Mouse (Mus musculus) kidney, embryonic 16.5 days (tissue): Measurements from ENCODE around the gene Wdr91. TPM values are rescaled to one million over a fixed set of nuclear protein-coding genes. Genes with fewer than 3 reads are reported as not detected.

ENCODE experiments used
- ATAC-seq: fragments of 200-750 bp; cut with Nextera tagmentation; 2 replicates; pipeline ENCODE4 v1.8.0; 2017; ENCODE audit warnings: moderate TSS enrichment; ENCODE audit not compliant: low FRiP score, low TSS enrichment
- H3K27ac ChIP-seq: fragments of 300-500 bp; sonication (generic); 2 replicates; pipeline ENCODE4 v1.5.1; 2014; ENCODE audit warnings: low read length
- H3K27me3 ChIP-seq: fragments of 300-500 bp; sonication (generic); 2 replicates; pipeline ENCODE4 v1.6.1; 2014; ENCODE audit warnings: low read length, control low read depth, mixed read lengths; ENCODE audit not compliant: insufficient read depth
- H3K36me3 ChIP-seq: fragments of 300-500 bp; sonication (generic); 2 replicates; pipeline ENCODE4 v1.6.1; 2014; ENCODE audit warnings: low read length, control low read depth, mixed read lengths; ENCODE audit not compliant: insufficient read depth
- H3K4me1 ChIP-seq: fragments of 300-500 bp; sonication (generic); 2 replicates; pipeline ENCODE4 v1.6.1; 2014; ENCODE audit warnings: low read length, control low read depth, mixed read lengths; ENCODE audit not compliant: insufficient read depth
- H3K4me2 ChIP-seq: fragments of 300-500 bp; sonication (generic); replicated peaks from 2 replicates; pipeline ENCODE4 v1.6.1; 2014; ENCODE audit warnings: low read depth, low read length
- H3K4me3 ChIP-seq: fragments of 300-500 bp; sonication (generic); 2 replicates; pipeline ENCODE4 v1.5.1; 2014; ENCODE audit warnings: mild to moderate bottlenecking, low read length
- H3K9ac ChIP-seq: fragments of 300-500 bp; sonication (generic); replicated peaks from 2 replicates; pipeline ENCODE4 v1.6.1; 2014; ENCODE audit warnings: low read length
- H3K9me3 ChIP-seq: fragments of 300-500 bp; sonication (generic); 2 replicates; pipeline ENCODE4 v1.6.1; 2016; ENCODE audit warnings: low read length, control low read depth
- WGBS: fragments of 180-500 bp; shearing (Covaris S2); extraction: QIAGEN DNeasy Blood & Tissue Kit; methylation state at CpG from one replicate; pipeline ENCODE4 v1.1.7; 2014; 5-methylcytosine and 5-hydroxymethylcytosine counted together
- polyA plus RNA-seq: library from polyadenylated mRNA; unstranded; fragments of >200 nt; fragmentation: Nextera tagmentation; extraction: Ambion mirVana; gene quantifications from 2 replicates; pipeline ENCODE4 v1.2.1, GENCODE M21; 2015

Wdr91 gene
- polyA plus RNA-seq, 1 experiment from 2014 or later, result 11.3 TPM

DNA sequence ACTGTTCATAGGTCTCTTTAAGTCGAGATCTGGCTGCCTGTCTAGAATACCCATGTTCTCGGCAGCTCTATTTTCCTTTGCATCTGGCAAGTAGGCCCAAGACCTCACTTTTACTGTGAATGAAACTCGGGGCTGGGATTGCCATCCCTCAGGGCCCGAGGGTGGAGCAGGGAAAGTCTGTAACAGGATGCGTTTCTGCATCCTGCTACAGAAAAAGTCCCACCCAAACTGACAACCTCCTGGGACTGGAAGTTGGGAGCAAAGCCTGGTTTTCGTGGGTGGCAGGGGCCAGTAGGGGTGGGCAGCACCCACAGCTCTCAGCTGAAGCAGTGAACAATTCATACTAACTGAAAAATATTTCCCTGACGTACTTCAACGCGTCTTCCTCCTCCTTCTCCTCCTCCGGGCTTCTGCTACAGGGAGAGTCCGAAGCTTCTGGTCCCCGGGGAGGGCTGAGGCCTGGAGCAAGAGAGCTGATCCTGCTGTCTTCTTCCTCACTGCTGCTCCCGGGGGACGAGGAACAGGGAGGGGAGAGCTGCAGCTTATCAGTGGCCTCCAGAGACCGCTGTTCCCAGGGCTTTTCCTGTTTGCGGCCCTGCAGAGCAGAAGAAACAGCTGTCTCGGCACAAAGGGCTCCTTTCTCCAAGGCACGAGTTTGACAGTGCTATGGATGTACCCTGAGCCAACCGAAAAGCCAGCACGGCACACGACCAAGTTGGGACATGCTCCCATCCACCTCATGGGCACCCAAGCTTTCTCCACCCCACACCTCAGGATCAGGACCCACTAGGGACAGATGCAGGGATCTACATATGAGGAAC is 36.4 kb downstream of the Wdr91 start:
- Histone ChIP-seq H3K4me1 (peaks cover 43% of the 10 kb centered on the region), H3K27me3 (no peaks in the 10 kb centered on the region), H3K9ac (peak overlapping the region; percentile 48), H3K4me2 (no peak overlapping the region; the same call in 1 of the 2 replicates), H3K27ac (peak overlapping the region; percentile 83), H3K4me3 (no peak overlapping the region), H3K9me3 (no peaks in the 10 kb centered on the region), H3K36me3 (0 out of 2 replicates have a peak, but pooled peaks cover 3% of the 10 kb centered on the region)
- no peak for ATAC-seq
- 57% methylated on average over 21 of the region's 21 CpGs for WGBS

GRCm38 (mm10) chr6:34872871-34873270 is 37.8 kb downstream of the Wdr91 start:
- no peak overlapping the region for H3K27ac ChIP-seq
- no peak for ATAC-seq

GRCm38 (mm10) chr6:34871929-34872328 is 38.7 kb downstream of the Wdr91 start:
- 83% methylated on average over 7 of the region's 7 CpGs for WGBS
- H3K4me2 ChIP-seq, result no peak overlapping the region
- 0 out of 2 replicates have a peak, but pooled peaks cover 3% of the 10 kb centered on the region for H3K36me3 ChIP-seq
- no peak overlapping the region for H3K4me3 ChIP-seq
- H3K27ac ChIP-seq, result no peak overlapping the region
- H3K9me3 ChIP-seq, result no peaks in the 10 kb centered on the region
- no peak overlapping the region for H3K9ac ChIP-seq
- H3K4me1 ChIP-seq, result peaks cover 36% of the 10 kb centered on the region
- ATAC-seq, result no peak
- no peaks in the 10 kb centered on the region for H3K27me3 ChIP-seq

More at GRCm38 (mm10) chr6:34872871-34873270, 37.8 kb downstream of the Wdr91 start:
- no peak overlapping the region for H3K4me3 ChIP-seq
- no peaks in the 10 kb centered on the region for H3K27me3 ChIP-seq
- H3K4me2 ChIP-seq, result no peak overlapping the region
- 0 out of 2 replicates have a peak, but pooled peaks cover 3% of the 10 kb centered on the region for H3K36me3 ChIP-seq
- 89% methylated on average over 10 of the region's 10 CpGs for WGBS
- peaks cover 39% of the 10 kb centered on the region for H3K4me1 ChIP-seq
- H3K9ac ChIP-seq, result no peak overlapping the region
- no peaks in the 10 kb centered on the region for H3K9me3 ChIP-seq

GRCm38 (mm10) chr6:34870724-34871123 is 40.0 kb downstream of the Wdr91 start:
- Histone ChIP-seq H3K27me3 (no peaks in the 10 kb centered on the region), H3K27ac (no peak overlapping the region), H3K4me3 (no peak overlapping the region), H3K36me3 (0 out of 2 replicates have a peak, but pooled peaks cover 3% of the 10 kb centered on the region), H3K4me1 (peaks cover 40% of the 10 kb centered on the region), H3K9ac (no peak overlapping the region), H3K9me3 (no peaks in the 10 kb centered on the region), H3K4me2 (no peak overlapping the region)
- ATAC-seq, result no peak
- 81% methylated on average over 5 of the region's 5 CpGs for WGBS

DNA sequence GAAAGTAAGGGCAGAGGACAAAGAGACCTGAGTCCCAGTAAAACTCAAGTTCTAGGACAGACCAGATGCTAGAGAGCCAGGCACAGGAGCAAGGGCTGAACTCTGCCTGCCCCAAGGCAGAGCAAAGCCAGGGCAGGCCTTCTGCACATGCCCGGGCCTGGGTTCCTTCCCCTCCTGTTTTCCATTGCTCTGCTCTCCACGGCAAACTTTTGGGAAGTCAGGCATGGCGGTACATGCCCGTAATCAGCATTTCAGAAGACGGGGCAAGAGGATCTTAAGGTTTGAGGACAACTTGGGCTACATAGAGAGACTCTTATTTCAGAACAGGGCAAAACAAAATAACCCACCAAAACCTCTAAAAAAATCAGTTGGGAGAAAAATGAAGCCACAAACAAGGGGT is 40.5 kb downstream of the Wdr91 start:
- Histone ChIP-seq H3K4me3 (no peak overlapping the region), H3K9me3 (no peaks in the 10 kb centered on the region), H3K4me1 (peaks cover 42% of the 10 kb centered on the region), H3K36me3 (0 out of 2 replicates have a peak, but pooled peaks cover 3% of the 10 kb centered on the region), H3K4me2 (no peak overlapping the region), H3K27ac (peak overlapping the region; percentile 50; the same call in 1 of the 2 replicates), H3K27me3 (no peaks in the 10 kb centered on the region), H3K9ac (no peak overlapping the region; the same call in 1 of the 2 replicates)
- ATAC-seq, result no peak
- WGBS, result 71% methylated on average over 5 of the region's 5 CpGs

DNA sequence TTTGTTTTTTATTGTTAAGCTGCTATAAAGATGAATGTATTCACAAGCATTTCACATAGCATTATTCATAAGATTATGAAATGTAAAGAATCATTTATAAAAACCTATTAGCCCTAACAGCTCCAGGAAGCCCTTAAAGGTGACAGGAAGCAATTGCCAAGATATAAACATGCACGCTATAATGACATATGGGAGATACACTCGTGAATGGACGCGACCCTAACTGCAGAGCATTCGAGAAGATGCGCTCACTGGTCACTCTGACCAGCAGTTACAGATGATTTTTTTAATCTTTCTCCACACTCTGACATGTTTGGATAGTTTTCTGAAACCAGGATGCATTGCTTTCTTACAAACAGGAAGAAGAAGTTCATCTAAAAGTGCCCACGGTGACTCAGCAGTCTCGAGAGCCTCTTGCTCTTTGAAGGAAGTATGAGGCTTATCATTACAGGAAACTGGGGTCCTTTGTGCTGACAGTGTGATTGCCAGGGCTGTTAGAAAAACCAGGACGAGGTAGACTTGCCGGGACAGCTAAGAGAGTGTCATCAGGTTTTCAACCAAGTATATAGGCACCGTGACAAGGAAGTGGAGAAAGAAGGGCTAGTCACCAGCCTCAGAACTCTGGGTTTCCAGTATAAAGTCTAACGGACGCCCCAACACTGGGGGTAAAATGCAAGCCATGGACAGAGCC is 41.3 kb downstream of the Wdr91 start:
- Histone ChIP-seq H3K9ac (no peak overlapping the region), H3K4me1 (peaks cover 36% of the 10 kb centered on the region), H3K27me3 (no peaks in the 10 kb centered on the region), H3K4me3 (no peak overlapping the region), H3K36me3 (0 out of 2 replicates have a peak, but pooled peaks cover 3% of the 10 kb centered on the region), H3K27ac (peak overlapping the region; percentile 50; the same call in 1 of the 2 replicates), H3K4me2 (no peak overlapping the region), H3K9me3 (no peaks in the 10 kb centered on the region)
- WGBS, result 63% methylated on average over 13 of the region's 13 CpGs
- no peak for ATAC-seq

DNA sequence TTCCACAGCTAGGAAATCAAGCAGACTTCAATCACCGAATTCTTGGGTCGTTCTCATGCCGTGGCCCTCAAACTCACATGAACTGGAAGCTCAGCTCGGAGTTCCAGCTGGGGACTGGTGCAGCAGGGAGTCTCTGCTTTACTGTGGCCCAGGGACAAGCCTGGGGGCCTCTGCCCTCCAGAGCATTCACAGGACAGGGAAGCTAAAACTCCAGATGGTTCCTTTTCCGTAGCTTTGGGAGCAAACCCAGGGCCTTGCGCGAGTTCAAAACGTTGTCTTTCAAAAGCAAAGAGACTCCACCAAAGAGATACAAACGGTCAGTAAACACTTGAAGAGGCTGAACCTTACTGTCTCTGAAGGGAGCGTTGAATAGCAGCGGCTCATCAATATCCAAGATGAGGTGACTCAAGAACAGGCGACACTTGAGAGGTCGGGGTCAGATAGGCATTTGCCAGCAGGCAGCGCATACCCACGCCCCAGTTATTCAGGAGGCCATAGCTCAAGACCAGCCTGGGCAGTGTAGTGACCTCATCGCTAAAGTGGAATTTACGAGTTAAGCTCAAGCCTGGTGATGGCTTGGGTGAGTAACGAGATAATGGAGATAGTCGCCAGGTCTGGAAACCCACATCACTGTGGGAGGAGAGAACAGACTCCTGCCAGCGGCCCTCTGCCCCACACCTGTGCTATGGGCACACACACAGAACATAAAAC is 42.0 kb downstream of the Wdr91 start:
- no peaks in the 10 kb centered on the region for H3K27me3 ChIP-seq
- no peak overlapping the region for H3K9ac ChIP-seq
- WGBS, result 76% methylated on average over 20 of the region's 20 CpGs
- H3K27ac ChIP-seq, result no peak overlapping the region
- no peak for ATAC-seq
- H3K4me2 ChIP-seq, result no peak overlapping the region
- no peak overlapping the region for H3K4me3 ChIP-seq
- peaks cover 34% of the 10 kb centered on the region; the same call in 1 of the 2 replicates for H3K4me1 ChIP-seq
- H3K36me3 ChIP-seq, result 0 out of 2 replicates have a peak, but pooled peaks cover 3% of the 10 kb centered on the region
- no peaks in the 10 kb centered on the region for H3K9me3 ChIP-seq

DNA sequence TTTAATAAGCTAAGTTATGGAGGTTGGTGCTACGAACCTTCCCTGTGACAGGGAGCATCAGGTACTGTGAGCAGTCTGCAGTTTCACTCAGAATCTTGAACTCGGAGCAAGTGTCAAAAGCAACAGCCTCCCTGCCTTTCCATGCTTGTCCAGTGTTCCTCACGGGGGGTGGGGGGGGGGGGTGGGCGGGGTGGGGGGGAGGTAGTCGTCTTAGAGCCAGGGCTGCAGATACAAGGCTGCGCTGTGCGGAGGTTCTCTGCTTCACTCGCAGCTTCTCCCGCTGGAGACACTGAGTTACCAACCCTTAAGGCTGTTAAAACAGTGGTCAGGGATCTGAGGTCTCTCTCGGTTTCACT is 42.7 kb downstream of the Wdr91 start:
- no peak overlapping the region for H3K27ac ChIP-seq
- no peaks in the 10 kb centered on the region for H3K36me3 ChIP-seq
- H3K27me3 ChIP-seq, result no peaks in the 10 kb centered on the region
- 80% methylated on average over 10 of the region's 10 CpGs for WGBS
- no peak for ATAC-seq
- peaks cover 34% of the 10 kb centered on the region for H3K4me1 ChIP-seq
- H3K9ac ChIP-seq, result no peak overlapping the region
- no peaks in the 10 kb centered on the region for H3K9me3 ChIP-seq
- H3K4me2 ChIP-seq, result no peak overlapping the region
- H3K4me3 ChIP-seq, result no peak overlapping the region

DNA sequence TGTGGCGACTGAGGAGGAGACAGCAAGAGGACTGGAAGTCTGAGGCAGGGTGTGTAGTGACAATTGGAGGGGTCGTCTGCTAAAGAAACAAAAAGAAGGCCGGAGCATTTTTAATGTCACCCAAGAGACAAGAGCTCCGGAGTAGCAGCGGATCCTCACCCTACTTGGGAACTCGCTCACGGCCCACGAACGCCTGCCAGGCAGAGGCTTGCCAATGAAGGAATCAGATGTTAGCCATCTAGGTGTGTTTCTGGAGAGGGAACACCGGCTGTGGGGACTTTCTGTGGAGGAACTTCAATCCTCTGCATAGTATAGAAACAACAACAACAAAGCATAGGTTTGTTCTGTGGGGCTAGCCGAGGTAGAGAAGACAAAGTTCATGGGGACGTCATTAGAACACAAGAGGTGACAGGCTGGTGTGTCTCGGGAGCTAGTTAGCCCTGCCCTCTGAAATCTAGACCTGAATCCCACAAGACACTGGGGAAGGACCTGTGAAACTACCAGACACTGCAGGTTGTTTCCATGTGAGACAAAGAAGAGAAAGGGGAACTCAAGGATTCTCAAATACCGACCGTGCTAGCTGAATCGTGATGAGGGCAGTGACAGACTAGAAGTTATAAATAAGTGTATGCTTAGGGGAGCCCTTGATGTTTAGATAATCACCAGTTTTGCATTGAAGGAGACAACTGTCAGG is 43.2 kb downstream of the Wdr91 start:
- no peak overlapping the region for H3K4me3 ChIP-seq
- H3K36me3 ChIP-seq, result no peaks in the 10 kb centered on the region
- no peak overlapping the region for H3K27ac ChIP-seq
- no peak overlapping the region for H3K9ac ChIP-seq
- no peaks in the 10 kb centered on the region for H3K27me3 ChIP-seq
- H3K4me1 ChIP-seq, result peaks cover 38% of the 10 kb centered on the region
- no peaks in the 10 kb centered on the region for H3K9me3 ChIP-seq
- whole genome bisulfite sequencing, result 77% methylated on average over 16 of the region's 16 CpGs
- H3K4me2 ChIP-seq, result no peak overlapping the region
- no peak for ATAC-seq
